Mouse (Mus musculus) G1E (cell line): ENCODE measurements around the gene Hist2h4. TPM values are rescaled to one million over a fixed set of nuclear protein-coding genes. Genes with fewer than 3 reads are reported as not detected.
"Not testable (repeated sequence)": the region's sequence is repeated elsewhere in the genome, so short reads cannot be mapped to it uniquely, and the experiment has no call there.

Experiments used
- ATAC-seq: 2 replicates; pipeline ENCODE4 v1.8.0; 2016; ENCODE audit warnings: mild to moderate bottlenecking; ENCODE audit not compliant: insufficient number of reproducible peaks, poor library complexity, low FRiP score, severe bottlenecking; ENCODE audit errors: extremely low read depth
- DNase-seq: peaks from one replicate; pipeline ENCODE4 v3.0.0; 2012; ENCODE audit warnings: low spot score
- H3K27me3 ChIP-seq: 2 replicates; pipeline ENCODE4 v1.6.1; 2012; ENCODE audit warnings: mild to moderate bottlenecking, low read length, inconsistent platforms; ENCODE audit not compliant: insufficient read depth
- H3K36me3 ChIP-seq: replicated peaks from 2 replicates; pipeline ENCODE3; 2012; ENCODE audit warnings: mild to moderate bottlenecking, inconsistent platforms
- H3K4me1 ChIP-seq: 2 replicates; pipeline ENCODE4 v1.6.1; 2012; ENCODE audit warnings: low read depth, low read length, inconsistent platforms, mixed read lengths; ENCODE audit not compliant: insufficient read depth
- H3K4me3 ChIP-seq: 2 replicates; pipeline ENCODE4 v1.5.1; 2012; ENCODE audit warnings: low read depth, mild to moderate bottlenecking, inconsistent platforms, low read length, moderate library complexity, mixed read lengths
- H3K9me3 ChIP-seq: replicated peaks from 2 replicates; pipeline ENCODE4 v1.6.1; 2012; ENCODE audit warnings: inconsistent platforms
- CTCF ChIP-seq: IDR thresholded peaks from 2 replicates; pipeline ENCODE4 v1.5.1; 2012; ENCODE audit warnings: low read depth, low read length, inconsistent platforms, mixed read lengths
- GATA1 ChIP-seq: IDR thresholded peaks from 2 replicates; pipeline ENCODE4 v1.6.1; 2012; ENCODE audit warnings: borderline replicate concordance, low read length, inconsistent platforms, mixed read lengths
- GATA2 ChIP-seq: IDR thresholded peaks from 2 replicates; pipeline ENCODE4 v1.6.1; 2012; ENCODE audit warnings: low read depth, low read length, inconsistent platforms, borderline replicate concordance
- POLR2AphosphoS5 ChIP-seq: IDR thresholded peaks from 2 replicates; pipeline ENCODE4 v1.6.1; 2012; ENCODE audit warnings: low read depth, low read length, inconsistent platforms; ENCODE audit not compliant: insufficient replicate concordance
- TAL1 ChIP-seq: conservative IDR thresholded peaks from 2 replicates; pipeline ENCODE4 v1.6.1; 2012; ENCODE audit warnings: low read depth, low read length, inconsistent platforms, mixed read lengths
- polyA plus RNA-seq: library from polyadenylated mRNA; stranded (reverse); fragments of >175 nt; gene quantifications from 2 replicates; pipeline ENCODE4 v1.2.3, GENCODE M21; 2012
- total RNA-seq, 2 experiments: library from RNA; stranded (forward) in 1 of 2; stranded (reverse) in 1 of 2; fragments of 200-1000 nt in 1 of 2; fragments of >200 nt in 1 of 2; fragmentation: Nextera tagmentation in 1 of 2; gene quantifications; 2 replicates each; pipeline ENCODE4 v1.2.3; 2014 to 2017

Gene Hist2h4
- total and polyA plus RNA-seq, 3 experiments, result 1.8 to 490 (median 93.8) TPM

DNA sequence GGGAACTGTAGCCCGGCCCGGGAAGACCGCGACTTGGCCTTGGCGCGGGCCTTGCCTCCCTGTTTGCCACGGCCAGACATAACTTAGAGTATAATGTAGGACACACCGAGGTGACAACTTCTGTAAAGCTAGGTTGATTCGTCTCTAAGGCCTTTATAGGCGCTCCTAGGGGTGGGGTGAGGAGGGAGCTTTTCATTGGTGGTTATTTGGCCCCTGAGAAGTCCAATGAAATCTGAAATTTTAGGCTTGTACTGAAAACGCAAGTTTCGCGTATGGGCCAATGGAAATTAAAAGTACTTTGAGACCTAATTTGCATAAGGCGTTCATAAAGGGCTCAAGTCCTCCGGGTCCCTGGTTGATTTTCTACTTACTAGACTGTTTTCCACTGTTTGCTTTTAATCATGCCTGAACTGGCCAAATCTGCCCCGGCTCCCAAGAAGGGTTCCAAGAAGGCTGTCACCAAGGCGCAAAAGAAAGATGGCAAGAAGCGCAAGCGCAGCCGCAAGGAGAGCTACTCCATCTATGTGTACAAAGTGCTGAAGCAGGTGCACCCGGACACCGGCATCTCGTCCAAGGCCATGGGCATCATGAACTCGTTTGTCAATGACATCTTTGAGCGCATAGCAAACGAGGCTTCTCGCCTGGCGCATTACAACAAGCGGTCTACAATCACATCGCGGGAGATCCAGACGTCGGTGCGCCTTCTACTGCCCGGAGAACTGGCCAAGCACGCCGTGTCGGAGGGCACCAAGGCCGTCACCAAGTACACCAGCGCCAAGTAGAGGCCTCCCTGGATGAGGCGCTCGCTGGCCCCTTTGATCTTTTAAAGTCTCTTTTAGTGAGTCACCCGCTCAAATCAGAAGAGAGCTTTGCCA is 42.1 kb downstream of the Hist2h4 start, which contains the start of the genes Hist2h2ac and Hist2h2be:
Hist2h2ac (minus strand) TSS at position 116 of the 875 bp plus-strand sequence.
Hist2h2be (plus strand) TSS at position 355 of the 875 bp plus-strand sequence.
- Histone ChIP-seq H3K27me3 (no peaks in the 10 kb centered on the region), H3K36me3 (peaks cover 3% of the 10 kb centered on the region), H3K9me3 (peaks cover 16% of the 10 kb centered on the region), H3K4me3 (peak within 1 kb of the TSS; percentile 76), H3K4me1 (peaks cover 24% of the 10 kb centered on the region)
- TF ChIP-seq TAL1 (no peak), POLR2AphosphoS5 (peak; percentile 85; the same call in 1 of the 2 replicates)
- ATAC-seq (peak; percentile 71), DNase-seq (peak; percentile 89)

DNA sequence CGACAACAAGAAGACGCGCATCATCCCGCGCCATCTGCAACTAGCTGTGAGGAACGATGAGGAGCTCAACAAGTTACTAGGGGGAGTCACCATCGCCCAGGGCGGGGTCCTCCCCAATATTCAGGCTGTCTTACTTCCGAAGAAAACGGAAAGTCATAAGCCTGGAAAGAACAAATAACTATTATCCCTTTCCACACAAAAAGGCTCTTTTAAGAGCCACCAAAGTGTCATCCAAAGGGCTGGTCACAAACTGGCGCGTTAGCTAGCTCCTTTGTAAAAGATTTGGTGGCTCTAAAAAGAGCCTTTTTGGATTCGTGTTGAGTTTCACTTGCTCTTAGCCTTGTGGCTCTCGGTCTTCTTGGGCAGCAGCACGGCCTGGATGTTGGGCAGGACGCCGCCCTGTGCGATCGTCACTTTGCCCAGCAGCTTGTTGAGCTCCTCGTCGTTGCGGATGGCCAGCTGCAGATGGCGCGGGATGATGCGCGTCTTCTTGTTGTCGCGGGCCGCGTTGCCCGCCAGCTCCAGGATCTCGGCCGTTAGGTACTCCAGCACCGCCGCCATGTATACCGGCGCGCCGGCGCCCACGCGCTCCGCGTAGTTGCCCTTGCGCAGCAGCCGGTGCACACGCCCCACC is 42.9 kb downstream of the Hist2h4 start:
- not testable (repeated sequence) for H3K27me3 ChIP-seq, ATAC-seq, H3K36me3 ChIP-seq
- peak; percentile 36 for DNase-seq
- peaks cover 17% of the 10 kb centered on the region for H3K4me1 ChIP-seq
- peak overlapping the region; percentile 76 for H3K4me3 ChIP-seq
- peaks cover 16% of the 10 kb centered on the region for H3K9me3 ChIP-seq

DNA sequence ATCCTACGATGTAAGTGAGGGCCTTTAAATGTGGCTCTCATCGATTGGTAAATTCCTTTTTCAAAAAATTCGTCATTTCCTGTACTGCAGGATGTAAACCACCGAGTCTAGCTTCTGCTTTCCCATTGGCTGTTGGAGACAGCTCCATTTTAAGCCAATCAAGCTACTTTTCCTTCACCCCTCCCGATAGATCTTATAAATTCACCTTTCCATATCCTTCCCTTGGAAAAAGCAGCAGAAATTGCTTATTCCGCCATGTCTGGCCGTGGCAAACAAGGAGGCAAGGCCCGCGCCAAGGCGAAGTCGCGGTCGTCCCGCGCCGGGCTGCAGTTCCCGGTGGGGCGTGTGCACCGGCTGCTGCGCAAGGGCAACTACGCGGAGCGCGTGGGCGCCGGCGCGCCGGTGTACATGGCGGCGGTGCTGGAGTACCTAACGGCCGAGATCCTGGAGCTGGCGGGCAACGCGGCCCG is 43.4 kb downstream of the Hist2h4 start, which contains the start of the genes Bola1 and Hist2h2ab:
Bola1 (minus strand) TSS at position 49 of the 470 bp plus-strand sequence.
Hist2h2ab (plus strand) TSS at position 205 of the 470 bp plus-strand sequence.
- peaks cover 5% of the 10 kb centered on the region; the same call in 1 of the 2 replicates for H3K27me3 ChIP-seq
- DNase-seq, result peak; percentile 83
- peak; percentile 90 for TF ChIP-seq POLR2AphosphoS5
- TF ChIP-seq GATA2, result no peak
- peak within 1 kb of the TSS; percentile 76 for H3K4me3 ChIP-seq
- H3K9me3 ChIP-seq, result peaks cover 16% of the 10 kb centered on the region
- peaks cover 3% of the 10 kb centered on the region for H3K36me3 ChIP-seq
- peaks cover 13% of the 10 kb centered on the region for H3K4me1 ChIP-seq
- peak; percentile 83 for ATAC-seq

DNA sequence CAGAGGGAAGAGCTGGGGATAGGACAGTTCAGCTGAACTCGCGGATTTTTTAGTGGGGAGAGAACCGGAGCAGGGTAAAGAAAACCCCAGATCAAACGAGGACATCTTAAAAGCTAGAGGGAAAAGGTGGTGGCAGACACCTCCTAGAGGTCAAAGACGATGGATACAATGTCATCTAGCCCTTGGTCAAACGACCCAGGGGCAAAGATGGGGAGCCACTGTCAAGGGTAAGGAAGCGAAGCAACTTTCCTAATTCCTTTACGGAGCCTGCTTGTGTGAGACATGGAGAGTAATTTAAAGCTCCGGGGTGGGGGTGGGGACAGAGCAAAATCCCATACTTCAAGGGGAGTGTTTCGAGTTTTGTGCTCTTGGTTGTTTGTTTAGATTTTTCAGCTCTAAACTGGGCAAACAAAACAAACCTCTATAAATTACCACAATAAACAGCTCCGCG is 43.9 kb downstream of the Hist2h4 start:
- H3K9me3 ChIP-seq, result peaks cover 16% of the 10 kb centered on the region
- no peak for TF ChIP-seq POLR2AphosphoS5
- TF ChIP-seq GATA2, result no peak
- TF ChIP-seq CTCF, result no peak
- no peak for TF ChIP-seq TAL1
- TF ChIP-seq GATA1, result no peak
- ATAC-seq (no peak), DNase-seq (peak; percentile 34)
- H3K27me3 ChIP-seq, result peaks cover 6% of the 10 kb centered on the region
- peaks cover 3% of the 10 kb centered on the region for H3K36me3 ChIP-seq
- peak overlapping the region; percentile 76 for H3K4me3 ChIP-seq
- H3K4me1 ChIP-seq, result peaks cover 13% of the 10 kb centered on the region

Other genes with a start within 250 kb of the Hist2h4 start
- 19.8 and 28.7 TPM in 2 replicates for gene Vps45, start 204.8 kb downstream of the Hist2h4 start, total RNA-seq (2014; fragmentation: Nextera tagmentation)
- 16.1 and 21.4 TPM in 2 replicates for gene Vps45, start 204.8 kb downstream of the Hist2h4 start, total RNA-seq (2017)
- gene Vps45, start 204.8 kb downstream of the Hist2h4 start, polyA plus RNA-seq, result 6.1 and 6.7 TPM in 2 replicates
- gene Otud7b, start 158.8 kb downstream of the Hist2h4 start, total RNA-seq (2014; fragmentation: Nextera tagmentation), result 10.1 and 17.4 TPM in 2 replicates
- 21.7 and 22.1 TPM in 2 replicates for gene Otud7b, start 158.8 kb downstream of the Hist2h4 start, total RNA-seq (2017)
- 11.3 and 11.8 TPM in 2 replicates for gene Otud7b, start 158.8 kb downstream of the Hist2h4 start, polyA plus RNA-seq
- gene Mtmr11, start 101.3 kb downstream of the Hist2h4 start, total RNA-seq (2014; fragmentation: Nextera tagmentation), result 5.7 TPM in 1 of 2 replicates, not detected in the other
- 2.7 and 3.5 TPM in 2 replicates for gene Mtmr11, start 101.3 kb downstream of the Hist2h4 start, total RNA-seq (2017)
- not detected in 2 replicates for gene Mtmr11, start 101.3 kb downstream of the Hist2h4 start, polyA plus RNA-seq
- gene Sf3b4, start 91.0 kb downstream of the Hist2h4 start, total RNA-seq (2014; fragmentation: Nextera tagmentation), result 138 and 179 TPM in 2 replicates
- gene Sf3b4, start 91.0 kb downstream of the Hist2h4 start, total RNA-seq (2017), result 24.8 and 29.3 TPM in 2 replicates
- 724 and 955 TPM in 2 replicates for gene Sf3b4, start 91.0 kb downstream of the Hist2h4 start, polyA plus RNA-seq
- 0.45 TPM in 1 of 2 replicates, not detected in the other for gene Sv2a, start 82.2 kb downstream of the Hist2h4 start, total RNA-seq (2014; fragmentation: Nextera tagmentation)
- 0.11 and 0.23 TPM in 2 replicates for gene Sv2a, start 82.2 kb downstream of the Hist2h4 start, total RNA-seq (2017)
- gene Sv2a, start 82.2 kb downstream of the Hist2h4 start, polyA plus RNA-seq, result 0.07 and 0.12 TPM in 2 replicates
- 19.6 and 19.8 TPM in 2 replicates for gene Bola1, start 43.6 kb downstream of the Hist2h4 start, total RNA-seq (2014; fragmentation: Nextera tagmentation)
- 48.2 and 60.6 TPM in 2 replicates for gene Bola1, start 43.6 kb downstream of the Hist2h4 start, total RNA-seq (2017)
- 115 and 144 TPM in 2 replicates for gene Bola1, start 43.6 kb downstream of the Hist2h4 start, polyA plus RNA-seq
- gene Hist2h2ab, start 43.4 kb downstream of the Hist2h4 start, total RNA-seq (2014; fragmentation: Nextera tagmentation), result 38.7 and 50.5 TPM in 2 replicates
- gene Hist2h2ab, start 43.4 kb downstream of the Hist2h4 start, total RNA-seq (2017), result 435 and 467 TPM in 2 replicates
- gene Hist2h2ab, start 43.4 kb downstream of the Hist2h4 start, polyA plus RNA-seq, result 0.14 and 1.2 TPM in 2 replicates
- gene Hist2h2ac, start 42.4 kb downstream of the Hist2h4 start, total RNA-seq (2014; fragmentation: Nextera tagmentation), result 34.2 and 45.7 TPM in 2 replicates
- gene Hist2h2ac, start 42.4 kb downstream of the Hist2h4 start, total RNA-seq (2017), result 928 and 1,027 TPM in 2 replicates
- gene Hist2h2ac, start 42.4 kb downstream of the Hist2h4 start, polyA plus RNA-seq, result 2.6 and 10.9 TPM in 2 replicates
- 2.7 and 4.9 TPM in 2 replicates for gene Hist2h2be, start 42.2 kb downstream of the Hist2h4 start, total RNA-seq (2014; fragmentation: Nextera tagmentation)
- gene Hist2h2be, start 42.2 kb downstream of the Hist2h4 start, total RNA-seq (2017), result 2.5 TPM in 2 replicates
- gene Hist2h2be, start 42.2 kb downstream of the Hist2h4 start, polyA plus RNA-seq, result 0.24 and 0.33 TPM in 2 replicates
- 847 and 1,420 TPM in 2 replicates for gene Hist2h3c2, start 24.2 kb downstream of the Hist2h4 start, total RNA-seq (2014; fragmentation: Nextera tagmentation)
- gene Hist2h3c2, start 24.2 kb downstream of the Hist2h4 start, total RNA-seq (2017), result 558 and 938 TPM in 2 replicates
- 27.5 and 91.2 TPM in 2 replicates for gene Hist2h3c2, start 24.2 kb downstream of the Hist2h4 start, polyA plus RNA-seq
- 830 and 1,341 TPM in 2 replicates for gene Hist2h2aa2, start 23.0 kb downstream of the Hist2h4 start, total RNA-seq (2014; fragmentation: Nextera tagmentation)
- gene Hist2h2aa2, start 23.0 kb downstream of the Hist2h4 start, total RNA-seq (2017), result 2,156 and 4,637 TPM in 2 replicates
- 39.6 and 169 TPM in 2 replicates for gene Hist2h2aa2, start 23.0 kb downstream of the Hist2h4 start, polyA plus RNA-seq
- 124 and 563 TPM in 2 replicates for gene Hist2h2aa1, start 17.8 kb downstream of the Hist2h4 start, total RNA-seq (2014; fragmentation: Nextera tagmentation)
- 3,915 and 5,191 TPM in 2 replicates for gene Hist2h2aa1, start 17.8 kb downstream of the Hist2h4 start, total RNA-seq (2017)
- gene Hist2h2aa1, start 17.8 kb downstream of the Hist2h4 start, polyA plus RNA-seq, result 0.79 and 7.3 TPM in 2 replicates
- 21.7 and 42.6 TPM in 2 replicates for gene Hist2h3c1, start 16.6 kb downstream of the Hist2h4 start, total RNA-seq (2014; fragmentation: Nextera tagmentation)
- gene Hist2h3c1, start 16.6 kb downstream of the Hist2h4 start, total RNA-seq (2017), result 9.1 and 9.9 TPM in 2 replicates
- not detected in 2 replicates for gene Hist2h3c1, start 16.6 kb downstream of the Hist2h4 start, polyA plus RNA-seq
- gene Hist2h3b, start 5.3 kb upstream of the Hist2h4 start, total RNA-seq (2014; fragmentation: Nextera tagmentation), result 2,573 and 2,582 TPM in 2 replicates
- 465 and 1,341 TPM in 2 replicates for gene Hist2h3b, start 5.3 kb upstream of the Hist2h4 start, total RNA-seq (2017)
- 16.2 and 95.7 TPM in 2 replicates for gene Hist2h3b, start 5.3 kb upstream of the Hist2h4 start, polyA plus RNA-seq
- 2,071 and 2,480 TPM in 2 replicates for gene Hist2h2bb, start 6.4 kb upstream of the Hist2h4 start, total RNA-seq (2014; fragmentation: Nextera tagmentation)
- 8,098 and 8,372 TPM in 2 replicates for gene Hist2h2bb, start 6.4 kb upstream of the Hist2h4 start, total RNA-seq (2017)
- 0.29 and 0.75 TPM in 2 replicates for gene Hist2h2bb, start 6.4 kb upstream of the Hist2h4 start, polyA plus RNA-seq
- 0.53 TPM in 1 of 2 replicates, not detected in the other for gene Fcgr1, start 30.7 kb upstream of the Hist2h4 start, total RNA-seq (2014; fragmentation: Nextera tagmentation)
- 0.12 and 0.16 TPM in 2 replicates for gene Fcgr1, start 30.7 kb upstream of the Hist2h4 start, total RNA-seq (2017)
- gene Fcgr1, start 30.7 kb upstream of the Hist2h4 start, polyA plus RNA-seq, result not detected in 2 replicates
- not detected in 2 replicates for gene BC107364, start 189.0 kb upstream of the Hist2h4 start, total RNA-seq (2014; fragmentation: Nextera tagmentation)
- 0.27 TPM in 1 of 2 replicates, not detected in the other for gene BC107364, start 189.0 kb upstream of the Hist2h4 start, total RNA-seq (2017)
- gene BC107364, start 189.0 kb upstream of the Hist2h4 start, polyA plus RNA-seq, result not detected in 2 replicates